Mouse (Mus musculus) heart, postnatal 0 days (tissue): Measurements from ENCODE around the gene Tmem179.

Experiments used
- CTCF ChIP-seq: IDR thresholded peaks from 2 replicates; pipeline ENCODE4 v1.5.1; 2016; ENCODE audit warnings: antibody characterized with exemption, control low read depth, low read depth
- EP300 ChIP-seq: IDR thresholded peaks from 2 replicates; pipeline ENCODE4 v1.6.1; 2016; ENCODE audit warnings: antibody characterized with exemption, low read depth

- TF ChIP-seq CTCF (no peak), EP300 (no peak)
Measured at GRCm38 (mm10) chr12:112546110-112546509, 29.6 kb upstream of the Tmem179 start.
